Mouse (Mus musculus) thymus, adult 2 months (tissue): ENCODE results near the gene Peli2. TPM values are rescaled to one million over a fixed set of nuclear protein-coding genes. Genes with fewer than 3 reads are reported as not detected.
"Not testable (repeated sequence)": the region's sequence is repeated elsewhere in the genome, so short reads cannot be mapped to it uniquely, and the experiment has no call there.

Experiments used
- DNase-seq: peaks from one replicate; pipeline ENCODE4 v3.0.0; 2021
- H3K27ac ChIP-seq: fragments of 200-500 bp; 2 replicates; pipeline ENCODE4 v1.5.1; 2012; ENCODE audit warnings: low read length, control low read depth; ENCODE audit not compliant: control insufficient read depth, insufficient read depth
- H3K27me3 ChIP-seq: fragments of 200-500 bp; 2 replicates; pipeline ENCODE4 v1.6.1; 2012; ENCODE audit warnings: mild to moderate bottlenecking, low read length, moderate library complexity, mixed read lengths; ENCODE audit not compliant: control insufficient read depth, insufficient read depth
- H3K36me3 ChIP-seq: fragments of 200-500 bp; 2 replicates; pipeline ENCODE4 v1.6.1; 2012; ENCODE audit warnings: mild to moderate bottlenecking, low read length, moderate library complexity; ENCODE audit not compliant: control insufficient read depth, insufficient read depth
- H3K4me1 ChIP-seq: fragments of 200-500 bp; replicated peaks from 2 replicates; pipeline ENCODE4 v1.6.1; 2012; ENCODE audit warnings: low read length; ENCODE audit not compliant: control insufficient read depth, insufficient read depth
- H3K4me3 ChIP-seq: fragments of 200-500 bp; 2 replicates; pipeline ENCODE4 v1.5.1; 2012; ENCODE audit warnings: mild to moderate bottlenecking, low read length, control low read depth, moderate library complexity; ENCODE audit not compliant: control insufficient read depth, insufficient read depth
- CTCF ChIP-seq: fragments of 200-500 bp; IDR thresholded peaks from 2 replicates; pipeline ENCODE4 v1.5.1; 2012; ENCODE audit warnings: mild to moderate bottlenecking, control low read depth, low read length, moderate library complexity, borderline replicate concordance; ENCODE audit not compliant: control insufficient read depth, poor library complexity, insufficient read depth; ENCODE audit errors: extremely low read depth
- POLR2A ChIP-seq: fragments of 200-500 bp; IDR thresholded peaks from 2 replicates; pipeline ENCODE4 v1.6.1; 2012; ENCODE audit warnings: mild to moderate bottlenecking, low read length, control low read depth, moderate library complexity; ENCODE audit not compliant: control insufficient read depth, poor library complexity, insufficient read depth; ENCODE audit errors: extremely low read depth
- WGBS: fragments of 180-500 bp; shearing (Covaris S2); methylation state at CpG from one replicate; pipeline ENCODE4 v1.1.7; 2018; 5-methylcytosine and 5-hydroxymethylcytosine counted together
- polyA plus RNA-seq: library from polyadenylated mRNA; depleted of rRNA; stranded (reverse); fragments of >200 nt; gene quantifications from 2 replicates; pipeline ENCODE4 v1.2.3, GENCODE M21; 2012; rRNA removed

The Peli2 gene
- 2.8 and 4.6 TPM in 2 replicates for polyA plus RNA-seq

DNA sequence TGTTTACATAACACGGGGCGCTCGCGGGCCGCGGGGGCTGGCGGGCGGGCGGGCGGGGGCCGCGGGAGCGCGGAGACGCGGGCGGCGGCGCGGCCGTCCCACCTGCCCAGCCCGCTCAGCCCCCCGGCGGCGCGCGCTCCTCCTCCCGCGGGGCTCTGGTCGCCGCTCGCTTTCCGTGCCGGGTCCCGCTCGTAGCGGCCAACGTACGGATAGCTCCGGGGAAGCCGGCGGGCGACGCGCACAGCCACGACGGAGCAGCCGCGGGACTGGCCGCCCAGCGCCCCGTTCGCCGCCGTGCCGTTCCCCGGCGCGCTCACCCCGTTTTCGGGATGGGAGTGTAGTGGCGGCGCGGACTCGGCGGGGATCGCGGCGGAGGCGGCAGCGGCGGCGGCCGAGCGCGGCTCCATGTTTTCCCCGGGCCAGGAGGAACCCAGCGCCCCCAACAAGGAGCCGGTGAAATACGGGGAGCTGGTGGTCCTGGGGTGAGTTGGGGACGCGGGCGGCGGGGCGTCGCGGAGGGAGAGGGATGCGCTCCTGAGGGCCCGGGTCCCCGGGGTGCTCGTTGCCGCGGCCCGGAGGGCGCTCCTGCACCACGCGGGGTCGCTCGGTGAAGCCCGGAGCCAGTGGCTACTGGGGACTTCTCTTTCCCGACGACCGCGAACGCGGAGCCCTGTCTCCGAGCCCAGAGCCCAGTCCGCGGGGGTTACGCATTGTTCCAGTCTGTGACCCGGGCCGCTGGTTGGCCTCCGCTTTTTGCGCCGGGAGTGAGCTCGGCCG is at the start of gene Peli2:
TSS of gene Peli2 (plus strand) at position 72 of the 777 bp plus-strand sequence.
- peak; percentile 50 for DNase-seq
- no peak within 1 kb of the TSS for H3K27ac ChIP-seq
- WGBS: 1% methylated on average over 114 of the region's 117 CpGs
- TF ChIP-seq POLR2A (0 out of 2 replicates have a peak, but pooled peaks have one; percentile 14), CTCF (no peak)
- no peaks in the 10 kb centered on the region for H3K36me3 ChIP-seq
- peak within 1 kb of the TSS; percentile 66 for H3K4me3 ChIP-seq
- peaks cover 7% of the 10 kb centered on the region for H3K4me1 ChIP-seq
- H3K27me3 ChIP-seq: peaks cover 5% of the 10 kb centered on the region; the same call in 1 of the 2 replicates

DNA sequence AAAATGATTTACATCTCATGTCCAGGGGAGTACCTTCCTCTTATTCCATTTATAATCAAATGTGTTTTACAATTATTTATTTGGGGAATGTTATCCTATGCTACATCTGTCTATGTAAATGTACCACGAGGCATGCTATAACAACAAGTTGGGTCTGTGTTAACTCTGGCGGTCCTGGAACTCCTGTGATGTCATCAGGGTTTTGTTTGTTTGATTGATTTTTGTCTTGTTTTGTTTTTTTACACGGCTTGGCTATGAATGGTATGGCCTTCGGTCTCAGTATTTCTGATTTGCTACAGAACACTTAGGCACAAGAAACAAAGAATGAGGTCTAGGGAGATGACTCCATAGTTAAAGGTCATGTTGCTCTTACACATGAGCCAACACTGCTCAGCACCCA is 48.5 kb upstream of the Peli2 start:
- TF ChIP-seq CTCF (no peak), POLR2A (no peak)
- DNase-seq: no peak
- Histone ChIP-seq H3K27ac (no peak overlapping the region), H3K36me3 (no peaks in the 10 kb centered on the region), H3K27me3 (no peaks in the 10 kb centered on the region), H3K4me1 (no peaks in the 10 kb centered on the region), H3K4me3 (no peak overlapping the region)
- WGBS: 90% methylated on average over 4 of the region's 4 CpGs

DNA sequence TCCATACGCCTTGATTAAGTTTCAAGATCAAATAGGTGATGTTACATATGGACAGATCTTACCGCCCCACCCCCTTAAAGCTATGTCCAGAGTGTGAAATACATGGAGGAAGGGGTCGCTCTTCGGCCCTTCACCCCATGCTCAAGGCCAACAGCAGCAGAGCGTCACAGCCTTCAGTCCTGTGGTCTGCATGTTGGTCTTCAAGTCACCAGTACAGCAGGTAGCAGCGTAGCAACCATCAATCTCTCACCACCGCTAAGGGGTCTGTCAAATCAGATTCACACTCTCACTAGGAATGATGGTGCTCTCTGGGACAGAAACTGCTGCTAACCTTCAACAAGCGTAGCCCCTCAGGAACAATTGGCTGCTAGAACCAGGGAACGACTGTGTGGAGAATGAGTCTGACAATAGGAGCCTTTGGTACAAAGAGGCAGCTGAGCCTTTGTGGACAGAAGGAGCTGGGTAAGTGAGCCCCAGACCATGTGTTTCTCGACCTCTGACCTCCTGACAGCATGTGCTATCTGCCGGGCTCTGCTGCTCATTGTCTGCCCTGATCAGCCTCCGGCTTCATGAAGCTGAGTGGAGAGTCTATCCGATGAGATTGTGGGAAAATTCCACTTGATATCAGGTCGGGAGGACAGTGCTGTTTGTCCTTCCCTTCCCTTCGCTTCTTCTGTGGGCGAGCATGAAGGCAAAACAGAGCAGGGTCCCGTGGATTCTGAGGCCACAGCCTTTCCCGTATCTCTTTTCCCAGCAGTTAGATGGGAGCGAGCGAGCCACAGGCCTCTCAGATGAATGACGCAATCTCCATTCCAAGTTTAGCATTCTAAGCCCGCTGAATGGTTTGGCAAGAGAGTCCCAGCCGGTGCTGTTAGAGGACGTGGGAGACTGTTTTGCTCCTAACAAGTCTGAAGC is 47.1 kb upstream of the Peli2 start:
- H3K4me3 ChIP-seq: no peak overlapping the region
- H3K27me3 ChIP-seq: no peaks in the 10 kb centered on the region
- no peak for DNase-seq
- no peaks in the 10 kb centered on the region for H3K36me3 ChIP-seq
- H3K27ac ChIP-seq: no peak overlapping the region
- no peaks in the 10 kb centered on the region for H3K4me1 ChIP-seq
- no peak for TF ChIP-seq POLR2A
- no peak for TF ChIP-seq CTCF
- WGBS: 78% methylated on average over 24 of the region's 24 CpGs

DNA sequence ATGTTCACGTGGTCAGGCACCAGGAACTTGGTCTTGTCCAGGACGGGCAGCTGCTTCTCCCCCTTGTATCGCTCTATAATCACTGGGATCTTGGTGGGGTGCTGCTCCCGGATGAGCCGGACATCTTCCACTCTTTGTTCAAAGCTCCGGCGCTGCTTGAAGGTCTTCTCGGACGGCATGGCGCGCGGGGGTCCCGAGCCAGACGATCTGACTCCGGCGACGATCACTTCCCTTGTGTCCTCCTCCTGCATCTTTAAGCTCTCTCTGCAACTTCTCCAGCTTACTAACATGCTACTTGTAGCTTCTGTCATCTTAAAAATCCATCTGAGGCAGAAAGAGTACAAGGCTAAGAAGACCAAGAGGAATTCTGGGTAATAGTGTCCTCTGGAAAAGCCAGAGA is 41.0 kb upstream of the Peli2 start:
- DNase-seq, H3K36me3 ChIP-seq, H3K27ac ChIP-seq, H3K4me3 ChIP-seq, H3K27me3 ChIP-seq, H3K4me1 ChIP-seq: not testable (repeated sequence)
- WGBS: 96% methylated on average over 17 of the region's 17 CpGs

DNA sequence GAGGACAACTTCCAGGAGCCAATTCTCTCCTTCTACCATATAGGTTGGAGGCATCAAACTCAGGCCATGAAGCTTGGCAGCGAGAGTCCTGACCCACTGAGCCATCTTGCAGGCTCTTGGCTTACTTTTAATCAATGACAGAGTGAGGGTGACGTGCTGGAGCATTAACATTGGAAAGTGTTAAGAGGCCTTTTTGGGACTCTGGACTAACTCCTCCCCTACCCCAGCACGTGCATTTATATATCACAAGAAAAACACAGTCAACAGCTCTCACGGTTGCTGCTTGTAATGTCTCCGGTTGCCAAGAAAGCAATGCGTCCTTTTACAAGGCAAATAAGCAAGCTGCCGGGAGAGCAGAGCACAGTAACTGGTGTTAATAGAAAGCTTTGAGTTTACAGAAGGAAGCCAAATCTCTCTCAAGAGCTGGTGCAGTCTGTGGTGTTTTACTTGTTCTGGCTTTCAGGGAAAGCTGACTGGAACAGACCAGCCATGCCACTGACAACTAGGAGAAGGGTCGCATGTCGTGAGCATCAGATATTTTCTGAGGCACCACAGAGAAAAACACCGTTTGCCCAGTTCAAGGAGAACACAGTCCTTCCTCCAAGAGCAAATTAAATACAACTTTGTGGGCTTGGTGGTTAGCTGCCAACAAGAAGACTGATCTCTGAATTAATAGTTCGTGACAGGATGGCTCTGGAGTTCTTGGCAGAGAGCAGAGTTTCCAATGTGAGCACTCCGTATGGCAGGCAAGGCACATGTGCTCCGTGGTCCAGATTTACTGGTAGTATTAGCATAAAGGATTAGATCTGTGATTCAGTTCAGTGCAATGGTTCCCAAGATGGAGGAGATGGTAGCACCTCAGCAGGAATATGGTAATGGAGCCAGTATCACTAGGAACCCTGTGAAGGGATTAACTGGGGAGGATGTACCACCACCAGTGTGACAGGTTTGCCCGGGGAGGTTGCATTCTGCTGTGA is 36.5 kb upstream of the Peli2 start:
- H3K27ac ChIP-seq: no peak overlapping the region
- no peak overlapping the region for H3K4me3 ChIP-seq
- no peaks in the 10 kb centered on the region for H3K36me3 ChIP-seq
- DNase-seq: no peak
- TF ChIP-seq CTCF (no peak), POLR2A (no peak)
- 71% methylated on average over 14 of the region's 14 CpGs for WGBS
- no peaks in the 10 kb centered on the region for H3K27me3 ChIP-seq
- H3K4me1 ChIP-seq: no peaks in the 10 kb centered on the region

DNA sequence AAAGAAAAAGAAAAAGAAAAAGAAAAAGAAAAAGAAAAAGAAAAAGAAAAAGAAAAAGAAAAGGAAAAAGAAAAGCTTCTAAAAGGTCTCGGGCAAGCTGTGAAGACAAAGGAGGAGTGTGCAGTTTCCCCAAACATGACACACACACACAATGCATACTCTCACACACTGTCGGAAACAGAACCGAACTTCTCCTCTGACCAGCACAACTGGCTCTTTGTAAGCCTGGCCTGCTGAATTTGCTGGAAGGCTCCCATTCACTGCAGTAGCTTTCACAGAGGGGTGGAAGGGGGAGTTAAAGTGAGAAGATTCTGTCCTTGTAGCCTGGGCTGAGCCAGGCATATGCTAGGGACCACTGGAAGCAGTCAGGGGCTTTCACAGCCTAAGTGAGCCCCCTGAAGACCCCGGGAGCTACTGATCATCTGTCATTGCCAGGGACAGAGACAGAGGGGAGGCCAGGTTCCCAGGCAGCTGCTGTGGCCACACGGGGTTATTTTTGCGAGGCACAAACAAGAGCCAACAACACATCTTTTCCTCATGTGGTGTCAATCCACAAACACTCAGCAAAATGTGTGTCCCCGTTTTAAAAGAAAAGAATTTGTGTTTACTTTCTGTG is 33.8 kb upstream of the Peli2 start:
- WGBS: 71% methylated on average over 7 of the region's 7 CpGs
- Histone ChIP-seq H3K27ac (no peak overlapping the region), H3K4me1 (no peaks in the 10 kb centered on the region), H3K4me3 (no peak overlapping the region), H3K27me3 (no peaks in the 10 kb centered on the region), H3K36me3 (no peaks in the 10 kb centered on the region)
- no peak for TF ChIP-seq CTCF
- no peak for TF ChIP-seq POLR2A
- no peak for DNase-seq
